Mouse (Mus musculus) limb, embryonic 10.5 days (tissue): Measurements from ENCODE around the gene Spen. TPM values are rescaled to one million over a fixed set of nuclear protein-coding genes. Genes with fewer than 3 reads are reported as not detected.
A peak's percentile ranks its signal among the peaks of the same experiment; 100 is the strongest.

Source experiments
- DNase-seq: peaks from one replicate; pipeline ENCODE4 v3.0.0-alpha.2; 2017; ENCODE audit warnings: low spot score
- H3K27ac ChIP-seq: fragments of 300-500 bp; sonication (generic); 2 replicates; pipeline ENCODE4 v1.5.1; 2016; ENCODE audit warnings: mild to moderate bottlenecking
- H3K27me3 ChIP-seq: fragments of 300-500 bp; sonication (generic); 2 replicates; pipeline ENCODE4 v1.6.1; 2016; ENCODE audit warnings: low read depth, mild to moderate bottlenecking; ENCODE audit not compliant: poor library complexity, severe bottlenecking
- H3K36me3 ChIP-seq: fragments of 300-500 bp; sonication (generic); 2 replicates; pipeline ENCODE4 v1.6.1; 2016; ENCODE audit warnings: mild to moderate bottlenecking, moderate library complexity
- H3K4me1 ChIP-seq: fragments of 300-500 bp; sonication (generic); 2 replicates; pipeline ENCODE4 v1.6.1; 2016
- H3K4me3 ChIP-seq: fragments of 300-500 bp; sonication (generic); 2 replicates; pipeline ENCODE4 v1.5.1; 2016; ENCODE audit warnings: mild to moderate bottlenecking, moderate library complexity
- H3K9me3 ChIP-seq: fragments of 300-500 bp; sonication (generic); replicated peaks from 2 replicates; pipeline ENCODE4 v1.6.1; 2016; ENCODE audit warnings: mild to moderate bottlenecking
- WGBS: fragments of 180-500 bp; shearing (Covaris S2); methylation state at CpG from one replicate; pipeline ENCODE4 v1.1.7; 2016; 5-methylcytosine and 5-hydroxymethylcytosine counted together
- polyA plus RNA-seq: library from polyadenylated mRNA; unstranded; fragments of >200 nt; fragmentation: Nextera tagmentation; extraction: Ambion mirVana; gene quantifications from 2 replicates; pipeline ENCODE4 v1.2.1, GENCODE M21; 2016

Spen gene
- polyA plus RNA-seq, 1 experiment from 2014 or later, result 11.5 TPM

- H3K27me3 ChIP-seq, result no peaks in the 10 kb centered on the region
- peaks cover 18% of the 10 kb centered on the region for H3K4me1 ChIP-seq
- WGBS, result 72% methylated on average over 12 of the region's 12 CpGs
- H3K27ac ChIP-seq, result no peak overlapping the region
- H3K4me3 ChIP-seq, result no peak overlapping the region
- no peaks in the 10 kb centered on the region for H3K9me3 ChIP-seq
- DNase-seq, result no peak
- peaks cover 87% of the 10 kb centered on the region for H3K36me3 ChIP-seq
Measured at GRCm38 (mm10) chr4:141461088-141461487, 77.3 kb downstream of the Spen start.

GRCm38 (mm10) chr4:141460481-141460880 lies 77.9 kb downstream of the Spen start:
- Histone ChIP-seq H3K4me1 (peaks cover 19% of the 10 kb centered on the region), H3K9me3 (no peaks in the 10 kb centered on the region), H3K27me3 (no peaks in the 10 kb centered on the region), H3K4me3 (no peak overlapping the region), H3K36me3 (peaks cover 87% of the 10 kb centered on the region), H3K27ac (no peak overlapping the region)
- 90% methylated on average over 4 of the region's 4 CpGs for WGBS
- DNase-seq, result no peak

GRCm38 (mm10) chr4:141459766-141460165 lies 78.6 kb downstream of the Spen start:
- 93% methylated on average over 9 of the region's 9 CpGs for WGBS
- DNase-seq, result no peak
- H3K4me3 ChIP-seq, result no peak overlapping the region
- H3K4me1 ChIP-seq, result peaks cover 19% of the 10 kb centered on the region
- H3K36me3 ChIP-seq, result peaks cover 86% of the 10 kb centered on the region
- H3K27ac ChIP-seq, result no peak overlapping the region
- H3K9me3 ChIP-seq, result no peaks in the 10 kb centered on the region
- H3K27me3 ChIP-seq, result no peaks in the 10 kb centered on the region

GRCm38 (mm10) chr4:141458888-141459287 lies 79.5 kb downstream of the Spen start:
- DNase-seq, result no peak
- Histone ChIP-seq H3K27ac (no peak overlapping the region; the same call in 1 of the 2 replicates), H3K9me3 (no peaks in the 10 kb centered on the region), H3K4me3 (no peak overlapping the region), H3K27me3 (no peaks in the 10 kb centered on the region), H3K36me3 (peaks cover 83% of the 10 kb centered on the region), H3K4me1 (peaks cover 19% of the 10 kb centered on the region)
- WGBS, result 74% methylated on average over 3 of the region's 3 CpGs

- no peaks in the 10 kb centered on the region for H3K9me3 ChIP-seq
- peaks cover 19% of the 10 kb centered on the region for H3K4me1 ChIP-seq
- no peaks in the 10 kb centered on the region for H3K27me3 ChIP-seq
- peaks cover 83% of the 10 kb centered on the region for H3K36me3 ChIP-seq
- no peak overlapping the region for H3K4me3 ChIP-seq
- H3K27ac ChIP-seq, result no peak overlapping the region; the same call in 1 of the 2 replicates
- 14% methylated on average over 7 of the region's 7 CpGs for whole genome bisulfite sequencing
- DNase-seq, result peak; percentile 44
Measured at GRCm38 (mm10) chr4:141458236-141458635, 80.2 kb downstream of the Spen start.

GRCm38 (mm10) chr4:141456193-141456938 lies 82.0 kb downstream of the Spen start:
- H3K9me3 ChIP-seq, result no peaks in the 10 kb centered on the region
- no peak overlapping the region for H3K27ac ChIP-seq
- H3K4me1 ChIP-seq, result peaks cover 19% of the 10 kb centered on the region
- H3K27me3 ChIP-seq, result no peaks in the 10 kb centered on the region
- peaks cover 83% of the 10 kb centered on the region for H3K36me3 ChIP-seq
- no peak overlapping the region for H3K4me3 ChIP-seq
- 96% methylated on average over 14 of the region's 14 CpGs for WGBS
- no peak for DNase-seq

GRCm38 (mm10) chr4:141455526-141455925 lies 82.9 kb downstream of the Spen start:
- Histone ChIP-seq H3K4me1 (peaks cover 19% of the 10 kb centered on the region), H3K27ac (no peak overlapping the region), H3K4me3 (no peak overlapping the region), H3K36me3 (peaks cover 83% of the 10 kb centered on the region), H3K9me3 (no peaks in the 10 kb centered on the region), H3K27me3 (no peaks in the 10 kb centered on the region)
- WGBS, result 81% methylated on average over 4 of the region's 4 CpGs
- DNase-seq, result no peak

- Histone ChIP-seq H3K4me3 (no peak overlapping the region), H3K27me3 (no peaks in the 10 kb centered on the region), H3K9me3 (no peaks in the 10 kb centered on the region), H3K4me1 (peaks cover 19% of the 10 kb centered on the region), H3K36me3 (peaks cover 83% of the 10 kb centered on the region), H3K27ac (no peak overlapping the region)
- no peak for DNase-seq
- 85% methylated on average over 14 of the region's 14 CpGs for WGBS
Measured at GRCm38 (mm10) chr4:141454581-141455350, 83.6 kb downstream of the Spen start.

- H3K4me1 ChIP-seq, result 0 out of 2 replicates have a peak, but pooled peaks cover 3% of the 10 kb centered on the region
- no peak overlapping the region for H3K4me3 ChIP-seq
- peaks cover 94% of the 10 kb centered on the region for H3K36me3 ChIP-seq
- DNase-seq, result no peak
- no peaks in the 10 kb centered on the region for H3K9me3 ChIP-seq
- no peaks in the 10 kb centered on the region for H3K27me3 ChIP-seq
- no peak overlapping the region for H3K27ac ChIP-seq
- 93% methylated on average over 9 of the region's 9 CpGs for WGBS
Measured at GRCm38 (mm10) chr4:141451916-141452450, 86.4 kb downstream of the Spen start.

- Histone ChIP-seq H3K4me3 (no peak overlapping the region), H3K9me3 (no peaks in the 10 kb centered on the region), H3K27ac (no peak overlapping the region), H3K27me3 (no peaks in the 10 kb centered on the region), H3K4me1 (peaks cover 4% of the 10 kb centered on the region; the same call in 1 of the 2 replicates), H3K36me3 (peaks cover 96% of the 10 kb centered on the region)
- no peak for DNase-seq
- WGBS, result 84% methylated on average over 2 of the region's 2 CpGs
Measured at GRCm38 (mm10) chr4:141451251-141451650, 87.1 kb downstream of the Spen start.

GRCm38 (mm10) chr4:141446211-141446610 lies 92.2 kb downstream of the Spen start:
- H3K4me3 ChIP-seq, result no peak overlapping the region
- no peak overlapping the region for H3K27ac ChIP-seq
- DNase-seq, result no peak
- H3K27me3 ChIP-seq, result no peaks in the 10 kb centered on the region
- peaks cover 22% of the 10 kb centered on the region for H3K4me1 ChIP-seq
- H3K9me3 ChIP-seq, result no peaks in the 10 kb centered on the region
- WGBS, result 74% methylated on average over 7 of the region's 7 CpGs
- H3K36me3 ChIP-seq, result peaks cover 51% of the 10 kb centered on the region

- DNase-seq, result no peak
- WGBS, result 20% methylated on average over 14 of the region's 14 CpGs
- Histone ChIP-seq H3K36me3 (peaks cover 42% of the 10 kb centered on the region), H3K27ac (peak overlapping the region; percentile 99), H3K4me3 (peak overlapping the region; percentile 99), H3K9me3 (no peaks in the 10 kb centered on the region), H3K4me1 (peaks cover 27% of the 10 kb centered on the region), H3K27me3 (no peaks in the 10 kb centered on the region)
Measured at GRCm38 (mm10) chr4:141445328-141445720, 93.1 kb downstream of the Spen start.
